Comparison of ENCODE assay signal across 27 mouse cellular contexts in genomic region chr5:29740651-29741050, GRCm38 (mm10). TPM values are rescaled to one million over a fixed set of nuclear protein-coding genes. Genes with fewer than 3 reads are reported as not detected.
DNase-seq lines count a peak whose midpoint lies in the region; ATAC-seq and TF ChIP-seq lines count a peak whose summit lies in the region.
"Had no signal": no experiment of that assay in that cellular context is flagged by ENCODE, and none has a peak within 500 bp of the region (broad histone marks: within the 10 kb centered on the region; RNA-seq: fewer than 3 reads in every experiment).

No protein-coding gene starts in this region.

- peak overlapping the region; percentile 14; the same call in 1 of the 2 replicates for H3K4me3 ChIP-seq in gastrocnemius, adult 2 months
- H3K4me3 ChIP-seq in heart, embryonic 13.5 days, result no peak overlapping the region
- H3K4me3 ChIP-seq in kidney, adult 2 months (ENCODE audit: insufficient read depth, low read depth, low read length), result no peak overlapping the region
- H3K4me3 ChIP-seq in lung, postnatal 0 days (ENCODE audit: low read depth, low read length), result no peak overlapping the region
- H3K4me3 ChIP-seq: embryonic facial prominence, embryonic 13.5 days; forebrain, embryonic 12.5 days; hindbrain, embryonic 12.5 days had no signal

- no peak for ATAC-seq in heart, embryonic 13.5 days (ENCODE audit: extremely low read depth, insufficient number of reproducible peaks, low FRiP score, low TSS enrichment)
- no peak for ATAC-seq in lung, postnatal 0 days
- ATAC-seq: CD4-positive, CD25-positive, alpha-beta regulatory T cell, adult 4 months; forebrain, embryonic 16.5 days; hindbrain, embryonic 16.5 days; inflammation-experienced regulatory T-cells, adult 6 months; intestine, postnatal 0 days had no signal

- peaks cover 45% of the 10 kb centered on the region for H3K4me1 ChIP-seq in heart, embryonic 13.5 days
- H3K4me1 ChIP-seq in kidney, adult 2 months (ENCODE audit: control insufficient read depth, insufficient read depth, low read length), result peaks cover 24% of the 10 kb centered on the region; the same call in 1 of the 2 replicates
- H3K4me1 ChIP-seq in lung, postnatal 0 days (ENCODE audit: insufficient read depth, low read depth, low read length), result peaks cover 5% of the 10 kb centered on the region; the same call in 1 of the 2 replicates

- no peak for TF ChIP-seq EP300 in lung, postnatal 0 days (IDR thresholded peaks at IDR 0.05)

- intact Hi-C loops in gastrocnemius, adult 2 months (cut with DNase I), result no loop called here

- 56% methylated on average over 1 of the region's 1 CpGs for WGBS in heart, embryonic 13.5 days
- WGBS in kidney, adult 2 months, result 13% methylated on average over 1 of the region's 1 CpGs
- 54% methylated on average over 1 of the region's 1 CpGs for WGBS in lung, postnatal 0 days

- TF ChIP-seq POLR2A in kidney, adult 2 months (IDR thresholded peaks at IDR 0.05; ENCODE audit: low read depth, low read length), result no peak

- DNase-seq in gastrocnemius, adult 2 months, result no peak
- DNase-seq in gastrocnemius, adult 18-20 months (ENCODE audit: low spot score), result no peak
- DNase-seq in heart, adult 9 months (ENCODE audit: low spot score in 2 of 2), result no peak
- no peak for DNase-seq in kidney, adult 2 months
- no peak for DNase-seq in kidney, adult 11 months
- DNase-seq in lung, postnatal 0 days (ENCODE audit: low spot score), result peak; percentile 19
- no peak for DNase-seq in lung, postnatal 14 days
- DNase-seq: adrenal gland, adult 2 months; adrenal gland, postnatal 25 days; B cell, adult 2 months; cerebellum, adult 18-20 months; cerebellum, adult 9-11 months; cerebellum, postnatal 36 days; gastrocnemius, postnatal 25 days; heart, postnatal 4 days had no signal

- peak overlapping the region; percentile 57 for H3K27ac ChIP-seq in gastrocnemius, adult 2 months
- H3K27ac ChIP-seq in heart, embryonic 13.5 days (replicated peaks), result 0 out of 2 replicates have a peak overlapping the region, but pooled peaks have one; percentile 20
- H3K27ac ChIP-seq in kidney, adult 2 months (ENCODE audit: insufficient read depth, low read depth, low read length), result peak overlapping the region; percentile 82
- H3K27ac ChIP-seq in lung, postnatal 0 days (ENCODE audit: low read length), result no peak overlapping the region
- H3K27ac ChIP-seq: embryonic facial prominence, embryonic 13.5 days; forebrain, embryonic 12.5 days; hindbrain, embryonic 12.5 days had no signal

- no peak overlapping the region for H3K4me2 ChIP-seq in heart, embryonic 13.5 days
- no peak overlapping the region for H3K4me2 ChIP-seq in lung, postnatal 0 days (replicated peaks; ENCODE audit: low read depth, low read length)
- H3K4me2 ChIP-seq: embryonic facial prominence, embryonic 13.5 days; forebrain, embryonic 12.5 days; hindbrain, embryonic 12.5 days had no signal

- no peaks in the 10 kb centered on the region for H3K9me3 ChIP-seq in heart, embryonic 13.5 days
- H3K9me3 ChIP-seq in lung, postnatal 0 days (ENCODE audit: low read length), result no peaks in the 10 kb centered on the region
- H3K9me3 ChIP-seq: embryonic facial prominence, embryonic 13.5 days; forebrain, embryonic 12.5 days; hindbrain, embryonic 12.5 days had no signal

- no peak for TF ChIP-seq CTCF in gastrocnemius, adult 2 months (IDR thresholded peaks at IDR 0.05)
- no peak for TF ChIP-seq CTCF in kidney, adult 2 months (conservative IDR thresholded peaks at IDR 0.05; ENCODE audit: insufficient read depth, insufficient read length, low read depth, low read length)
- no peak for TF ChIP-seq CTCF in lung, postnatal 0 days (IDR thresholded peaks at IDR 0.05)

- H3K9ac ChIP-seq in heart, embryonic 13.5 days, result 0 out of 2 replicates have a peak overlapping the region, but pooled peaks have one; percentile 47
- no peak overlapping the region for H3K9ac ChIP-seq in lung, postnatal 0 days (replicated peaks; ENCODE audit: low read depth)
- H3K9ac ChIP-seq: embryonic facial prominence, embryonic 13.5 days; forebrain, embryonic 12.5 days; hindbrain, embryonic 12.5 days had no signal

- H3K27me3 ChIP-seq in heart, embryonic 13.5 days (replicated peaks), result no peaks in the 10 kb centered on the region
- H3K27me3 ChIP-seq in kidney, adult 2 months (replicated peaks; ENCODE audit: control insufficient read depth, insufficient read depth, low read length), result no peaks in the 10 kb centered on the region
- H3K27me3 ChIP-seq in lung, postnatal 0 days (replicated peaks; ENCODE audit: insufficient read depth, low read length), result no peaks in the 10 kb centered on the region
- H3K27me3 ChIP-seq: embryonic facial prominence, embryonic 13.5 days; forebrain, embryonic 12.5 days; hindbrain, embryonic 12.5 days had no signal

- H3K36me3 ChIP-seq in heart, embryonic 13.5 days, result peaks cover 11% of the 10 kb centered on the region
- H3K36me3 ChIP-seq in kidney, adult 2 months (ENCODE audit: control insufficient read depth, insufficient read depth, low read length), result no peaks in the 10 kb centered on the region
- H3K36me3 ChIP-seq in lung, postnatal 0 days (ENCODE audit: insufficient read depth, low read length), result no peaks in the 10 kb centered on the region
- H3K36me3 ChIP-seq: forebrain, embryonic 12.5 days had no signal

RNA-seq across cellular contexts. Expression of gene Gm5129, which starts 4.9 kb away (rescaled TPM):
- not detected for total RNA-seq in gastrocnemius, adult 2 months (2021)
- 1 to 10 TPM in 1 of 2 experiments, not detected in 1; 1.1 TPM for total RNA-seq in gastrocnemius, adult 18-20 months (2021)
- not detected in 2 replicates for polyA plus RNA-seq in heart, embryonic 13.5 days (2015; fragmentation: Nextera tagmentation; extraction: Ambion mirVana)
- not detected in 2 replicates for polyA plus RNA-seq in kidney, adult 2 months (2012; rRNA removed)
- not detected in 2 replicates for polyA plus RNA-seq in lung, postnatal 0 days (2015; fragmentation: Nextera tagmentation; extraction: Ambion mirVana)
- total RNA-seq: adrenal gland, postnatal 25 days; gastrocnemius, postnatal 25 days; granulocyte monocyte progenitor cell, adult 5-6 weeks; heart, postnatal 4 days; MEL had no signal
- polyA plus RNA-seq: adrenal gland, adult 2 months; embryonic facial prominence, embryonic 13.5 days; forebrain, embryonic 12.5 days; forebrain, embryonic 16.5 days; frontal cortex, adult 2 months; hindbrain, embryonic 12.5 days; hindbrain, embryonic 16.5 days; inflammation-experienced regulatory T-cells, adult 6 months; intestine, postnatal 0 days had no signal

RNA-seq across cellular contexts. Expression of gene Dnajb6, which starts 5.2 kb away (rescaled TPM):
- 10 to 100 TPM; 76.9 to 78.9 TPM for total RNA-seq in gastrocnemius, adult 2 months (2021)
- total RNA-seq in gastrocnemius, adult 18-20 months (2021), result 10 to 100 TPM; 76.6 to 88.0 TPM
- 86.4 and 90.0 TPM in 2 replicates for polyA plus RNA-seq in heart, embryonic 13.5 days (2015; fragmentation: Nextera tagmentation; extraction: Ambion mirVana)
- 49.8 and 58.7 TPM in 2 replicates for polyA plus RNA-seq in kidney, adult 2 months (2012; rRNA removed)
- polyA plus RNA-seq in lung, postnatal 0 days (2015; fragmentation: Nextera tagmentation; extraction: Ambion mirVana), result 120 and 126 TPM in 2 replicates
